Mouse (Mus musculus): ENCODE measurements around the gene Tmem164.

DNA sequence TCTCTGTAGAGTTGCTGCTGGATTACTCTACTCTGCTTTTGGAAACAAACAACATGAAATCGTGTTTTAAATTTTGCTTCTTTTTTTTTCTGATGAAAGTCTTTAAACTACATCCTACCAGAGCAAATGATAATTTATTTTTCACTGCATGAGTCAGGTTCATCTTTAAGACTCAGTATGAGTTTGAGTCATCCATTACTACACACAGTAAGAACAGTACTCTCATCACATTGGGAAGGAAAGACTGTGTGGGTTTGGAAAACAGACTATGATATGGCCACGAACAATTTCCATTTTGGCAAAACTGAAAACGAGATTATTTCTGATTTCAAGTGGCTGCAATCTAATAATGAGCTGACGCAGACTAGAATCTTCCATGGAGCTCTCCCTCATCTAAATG, 202.4 kb downstream of the Tmem164 start:
- TF ChIP-seq POLR2A (IDR thresholded peaks at IDR 0.05; ENCODE audit: borderline replicate concordance, low read depth, low read length) (no peak), CTCF (IDR thresholded peaks at IDR 0.05; ENCODE audit: low read depth, low read length) (no peak)
